Mouse (Mus musculus) C2C12 (cell line): ENCODE results near the gene Ahdc1.

Experiments used
- CEBPB ChIP-seq: IDR thresholded peaks from one replicate; pipeline ENCODE4 v1.6.1; 2011; ENCODE audit warnings: low read depth, mild to moderate bottlenecking, control low read depth, moderate library complexity
- CTCF ChIP-seq: IDR thresholded peaks from one replicate; pipeline ENCODE4 v1.5.1; 2011; ENCODE audit not compliant: control insufficient read depth, insufficient read depth, insufficient read length
- FOSL1 ChIP-seq: IDR thresholded peaks from one replicate; pipeline ENCODE4 v1.8.0; 2011; ENCODE audit warnings: mild to moderate bottlenecking, low read length; ENCODE audit not compliant: poor library complexity, insufficient read depth, severe bottlenecking
- MAX ChIP-seq: IDR thresholded peaks from one replicate; pipeline ENCODE4 v1.6.1; 2011; ENCODE audit warnings: mild to moderate bottlenecking, control low read depth
- MYOG ChIP-seq: IDR thresholded peaks from one replicate; pipeline ENCODE4 v1.6.1; 2011; ENCODE audit not compliant: control insufficient read depth, insufficient read length; ENCODE audit errors: extremely low read depth
- USF1 ChIP-seq: IDR thresholded peaks from one replicate; pipeline ENCODE4 v1.6.1; 2011; ENCODE audit warnings: low read depth, mild to moderate bottlenecking, control low read depth, moderate library complexity

DNA sequence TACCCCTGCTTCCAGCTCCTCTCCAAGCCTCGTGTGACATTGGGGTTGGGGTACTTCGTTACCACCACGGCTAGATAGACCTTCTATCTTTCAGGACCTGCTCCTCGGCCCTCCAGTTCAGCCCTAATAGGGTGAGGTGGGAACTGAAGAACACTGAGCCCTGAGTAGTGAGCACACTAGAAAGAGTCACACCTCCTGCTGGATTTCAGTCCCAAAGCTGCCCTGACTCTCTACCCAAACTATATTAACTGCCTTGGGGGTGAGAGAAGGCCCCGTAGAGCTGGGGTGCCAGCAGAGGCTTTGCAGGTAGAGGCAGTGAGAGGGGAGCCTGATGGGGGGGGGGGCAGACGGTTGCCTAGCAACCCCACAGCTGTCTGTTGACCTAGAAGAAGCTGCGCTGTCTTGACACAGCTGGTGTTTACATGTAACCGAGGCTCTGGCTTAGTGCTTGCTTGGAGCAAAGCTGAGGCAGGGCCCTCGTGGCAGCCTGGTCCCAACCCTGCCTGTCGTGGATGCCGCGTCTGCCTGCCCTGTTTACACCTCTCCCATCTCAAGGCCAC, 74.8 kb downstream of the Ahdc1 start:
- no peak for TF ChIP-seq FOSL1
- TF ChIP-seq MAX, result no peak
- no peak for TF ChIP-seq CTCF
- TF ChIP-seq CEBPB, result no peak
- TF ChIP-seq MYOG, result no peak
- TF ChIP-seq USF1, result no peak
